Mouse (Mus musculus) thymus, adult 2 months (tissue): ENCODE measurements around the gene Creb5.

Experiments used
- CTCF ChIP-seq: fragments of 200-500 bp; IDR thresholded peaks from 2 replicates; pipeline ENCODE4 v1.5.1; 2012; ENCODE audit warnings: mild to moderate bottlenecking, control low read depth, low read length, moderate library complexity, borderline replicate concordance; ENCODE audit not compliant: control insufficient read depth, poor library complexity, insufficient read depth; ENCODE audit errors: extremely low read depth
- POLR2A ChIP-seq: fragments of 200-500 bp; IDR thresholded peaks from 2 replicates; pipeline ENCODE4 v1.6.1; 2012; ENCODE audit warnings: mild to moderate bottlenecking, low read length, control low read depth, moderate library complexity; ENCODE audit not compliant: control insufficient read depth, poor library complexity, insufficient read depth; ENCODE audit errors: extremely low read depth

DNA sequence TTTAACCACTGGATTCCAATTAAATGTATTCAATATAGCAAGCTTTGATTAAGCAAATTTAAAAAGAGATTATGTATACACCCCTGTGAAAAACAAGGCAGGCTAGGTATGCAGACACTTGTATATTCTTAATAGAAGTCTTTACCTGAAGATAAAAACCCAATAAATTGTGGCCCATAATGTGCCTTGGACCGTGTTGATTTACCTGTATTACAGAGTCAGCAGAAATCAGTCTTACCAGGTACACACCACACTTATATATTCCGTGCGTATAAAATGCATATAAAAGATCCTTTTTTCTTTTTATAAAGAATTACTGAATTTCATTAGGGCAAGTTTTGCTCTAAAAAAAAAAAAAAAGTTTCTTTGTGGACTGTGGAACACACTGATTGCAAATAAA, 432.9 kb downstream of the Creb5 start:
- TF ChIP-seq CTCF = no peak
- no peak for TF ChIP-seq POLR2A
